Mouse (Mus musculus) erythroid progenitor cell, adult 5-6 weeks (primary cell): ENCODE results near the gene Mindy3. TPM values are rescaled to one million over a fixed set of nuclear protein-coding genes. Genes with fewer than 3 reads are reported as not detected.
"Not testable (repeated sequence)": the region's sequence is repeated elsewhere in the genome, so short reads cannot be mapped to it uniquely, and the experiment has no call there.

Experiments used
- ATAC-seq: replicated peaks from 2 replicates; pipeline ENCODE4 v1.8.0; 2016; ENCODE audit warnings: moderate number of reproducible peaks, mild to moderate bottlenecking, moderate TSS enrichment, inconsistent platforms; ENCODE audit not compliant: poor library complexity, low FRiP score, severe bottlenecking
- total RNA-seq, 2 experiments: library from RNA; stranded (forward) in 1 of 2; stranded (reverse) in 1 of 2; fragments of 150-400 nt in 1 of 2; fragments of 186-747, 209-891 nt in 1 of 2; gene quantifications; 2 replicates each; pipeline versions ENCODE4 v1.2.3 to v1.2.4; 2015 to 2017; ENCODE audit warnings: low replicate concordance in 2 of 2

Gene Mindy3
- total RNA-seq (2015; ENCODE audit: low replicate concordance) (27.4 and 28.1 TPM in 2 replicates), total RNA-seq (2017; ENCODE audit: low replicate concordance) (12.8 and 17.7 TPM in 2 replicates)

DNA sequence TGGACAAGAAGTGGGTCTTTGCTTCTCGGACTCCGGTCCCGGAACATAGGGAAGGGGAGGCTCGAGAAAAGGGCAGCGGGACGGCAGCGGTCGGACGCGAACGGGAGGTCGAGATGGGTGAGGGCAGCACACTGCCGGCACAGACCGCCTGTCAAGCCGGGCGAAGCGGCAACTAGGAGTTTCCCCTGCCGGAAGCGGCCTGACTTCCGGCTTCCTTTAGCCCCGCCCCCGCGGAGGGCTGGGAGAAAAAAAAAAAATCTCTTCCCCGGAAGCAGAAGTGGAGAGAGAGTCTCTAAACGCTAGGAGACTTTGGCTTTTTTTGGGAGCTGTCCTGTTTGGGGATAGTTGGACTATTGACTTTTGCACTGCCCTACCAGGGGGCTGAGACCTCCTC is at the start of gene Mindy3:
Gene Mindy3 (minus strand): TSS at position 209 of the 394 bp plus-strand sequence.
- peak; percentile 96 for ATAC-seq

DNA sequence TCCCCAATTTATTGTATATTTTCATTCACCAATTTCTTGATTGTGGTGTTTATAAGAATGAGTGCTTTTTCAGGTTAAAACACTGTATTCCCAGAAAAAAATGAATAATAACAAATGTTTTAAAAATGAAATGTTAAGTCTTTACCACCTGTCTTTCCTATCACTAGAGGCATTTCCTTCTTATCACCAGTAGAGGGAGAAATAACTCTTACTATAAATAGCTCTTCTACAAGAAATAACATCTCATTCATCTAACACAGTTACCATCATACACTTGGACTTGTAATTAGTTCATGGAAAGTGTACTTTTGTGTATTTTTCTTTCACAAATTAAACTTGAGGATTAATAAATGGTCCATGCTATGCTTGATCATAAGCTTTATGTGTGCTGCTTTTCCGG is 40.5 kb upstream of the Mindy3 start:
- no peak for ATAC-seq

DNA sequence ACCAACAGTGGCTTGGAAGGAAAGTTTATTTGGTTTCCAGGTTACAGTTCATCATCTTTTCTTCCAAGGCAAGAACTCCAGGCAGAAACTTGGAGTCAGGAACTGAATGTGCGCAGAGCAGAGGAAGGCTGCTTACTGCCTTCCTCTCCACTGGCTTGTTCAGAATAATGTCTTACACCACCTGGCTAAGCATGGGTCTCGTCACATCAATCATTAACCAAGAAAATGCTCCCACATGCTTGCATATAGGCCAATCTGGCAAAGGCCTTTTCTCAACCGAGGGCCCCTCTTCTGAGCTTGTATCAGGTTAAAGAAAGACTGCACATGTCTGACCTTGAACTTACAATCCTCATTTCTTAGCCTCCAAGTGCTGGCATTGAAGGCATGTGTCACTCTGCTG is 30.8 kb upstream of the Mindy3 start:
- no peak for ATAC-seq

DNA sequence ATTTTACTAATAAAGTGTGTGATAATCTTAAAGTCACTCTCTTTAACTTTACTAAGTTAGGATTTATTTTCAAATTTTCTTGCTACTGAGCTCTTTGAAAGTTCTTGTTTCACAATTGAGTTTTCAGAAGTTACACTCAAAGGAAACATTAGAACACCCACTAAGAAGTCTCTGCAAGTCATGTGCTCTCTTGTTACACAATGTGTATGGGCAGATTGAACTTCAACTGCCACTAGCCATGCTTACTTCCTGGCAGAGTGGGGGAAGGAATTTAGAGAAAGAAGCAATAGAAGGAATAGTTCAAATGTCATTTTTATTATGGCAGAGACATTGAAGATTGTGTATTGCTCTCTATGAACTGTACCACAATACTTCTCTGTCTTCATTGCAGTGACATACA is 20.9 kb upstream of the Mindy3 start:
- no peak for ATAC-seq

DNA sequence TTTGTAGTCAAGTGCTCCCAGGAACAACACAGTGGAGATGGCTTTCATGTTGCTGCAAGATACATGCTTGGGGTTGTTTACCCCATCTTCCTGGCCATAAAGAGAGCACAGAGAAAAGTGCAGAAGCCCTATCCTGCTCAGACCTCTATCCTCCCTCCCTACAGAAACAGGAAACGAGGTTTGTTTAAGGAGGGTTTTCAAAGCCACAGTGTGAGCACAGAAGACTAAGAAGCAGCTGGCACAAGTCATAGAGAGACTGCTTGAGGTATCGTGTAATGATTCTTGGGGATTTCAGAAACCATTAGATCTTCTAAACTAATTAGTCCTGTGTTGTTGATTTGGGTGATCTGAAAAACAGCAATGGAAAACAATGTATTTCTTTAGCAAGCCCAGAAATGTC is 20.3 kb upstream of the Mindy3 start:
- ATAC-seq, result no peak

DNA sequence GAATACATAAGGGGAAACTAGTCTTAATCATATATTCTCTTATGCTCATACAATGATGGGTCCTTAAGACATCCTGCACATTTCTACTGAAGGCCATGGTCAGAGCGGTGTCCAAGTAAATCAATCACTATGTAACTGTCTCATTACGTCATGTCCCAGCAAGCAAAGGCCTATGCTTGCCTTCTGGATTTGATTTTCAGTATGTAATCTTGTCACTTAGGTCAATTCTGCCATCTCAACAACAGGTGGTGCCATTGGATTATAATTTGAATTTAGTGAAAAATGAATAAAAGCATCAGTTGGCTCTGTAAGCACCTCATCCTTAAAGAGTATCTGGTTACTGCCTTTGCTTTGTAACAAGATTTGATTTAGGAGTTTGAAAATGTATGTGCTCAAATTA is 18.9 kb upstream of the Mindy3 start:
- ATAC-seq, result no peak

DNA sequence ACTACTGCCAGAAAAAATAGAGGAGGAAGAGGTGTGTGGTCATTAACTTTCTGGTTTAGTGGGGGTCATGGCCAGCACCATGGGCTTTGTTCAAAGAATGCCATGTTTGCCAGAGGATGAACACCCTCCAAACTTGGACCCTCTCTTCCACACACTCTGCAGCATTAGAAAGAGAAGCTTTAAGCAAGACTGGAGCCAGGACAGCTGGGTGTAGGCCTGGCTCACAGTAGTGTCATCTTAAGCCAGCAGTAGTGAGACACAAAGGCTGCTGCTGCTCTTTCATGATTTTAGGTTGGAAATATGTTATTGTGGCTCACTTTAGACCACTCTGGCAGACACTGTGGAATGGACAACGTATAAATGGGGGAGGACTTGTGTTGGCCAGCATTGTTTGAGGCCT is 12.8 kb upstream of the Mindy3 start:
- ATAC-seq, result no peak

DNA sequence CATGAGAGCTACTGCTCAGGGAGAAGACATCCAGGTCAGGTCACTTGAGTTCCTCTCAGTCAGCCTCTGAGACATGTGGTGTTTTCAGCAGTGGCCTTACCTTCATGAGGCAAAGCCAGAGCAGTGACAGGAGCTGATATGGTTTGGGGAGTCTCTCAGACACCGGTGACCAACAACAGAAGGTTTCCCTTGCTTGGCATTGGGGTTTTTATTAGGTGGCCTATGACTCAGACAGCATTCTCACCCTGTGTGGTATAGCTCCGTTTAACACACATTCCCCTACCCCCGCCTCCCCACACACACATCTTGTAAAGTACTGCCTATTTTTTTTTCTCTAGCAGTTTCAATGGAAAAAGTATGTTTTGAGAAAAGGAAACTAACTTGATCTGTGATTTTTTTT is 5.1 kb upstream of the Mindy3 start:
- no peak for ATAC-seq

DNA sequence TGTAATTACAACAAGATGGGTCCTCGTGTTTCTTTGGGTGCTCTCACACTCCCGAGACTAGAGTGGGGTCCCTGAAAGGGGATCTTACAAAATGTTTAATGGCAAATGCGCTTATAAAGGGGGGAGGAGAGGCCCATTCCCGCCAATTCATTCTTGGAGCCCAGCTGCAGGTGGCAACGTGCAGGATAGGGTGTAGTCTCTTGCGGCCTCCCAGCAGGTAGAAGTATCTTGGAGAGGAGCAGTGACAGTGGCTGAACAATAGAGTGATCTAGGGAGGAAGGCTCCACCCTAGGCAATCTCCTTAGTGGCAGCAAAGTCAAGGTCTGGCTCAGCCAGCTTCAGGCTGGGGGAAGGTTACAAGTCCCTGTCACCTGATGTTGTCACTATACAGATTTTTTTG is 4.2 kb upstream of the Mindy3 start:
- not testable (repeated sequence) for ATAC-seq

DNA sequence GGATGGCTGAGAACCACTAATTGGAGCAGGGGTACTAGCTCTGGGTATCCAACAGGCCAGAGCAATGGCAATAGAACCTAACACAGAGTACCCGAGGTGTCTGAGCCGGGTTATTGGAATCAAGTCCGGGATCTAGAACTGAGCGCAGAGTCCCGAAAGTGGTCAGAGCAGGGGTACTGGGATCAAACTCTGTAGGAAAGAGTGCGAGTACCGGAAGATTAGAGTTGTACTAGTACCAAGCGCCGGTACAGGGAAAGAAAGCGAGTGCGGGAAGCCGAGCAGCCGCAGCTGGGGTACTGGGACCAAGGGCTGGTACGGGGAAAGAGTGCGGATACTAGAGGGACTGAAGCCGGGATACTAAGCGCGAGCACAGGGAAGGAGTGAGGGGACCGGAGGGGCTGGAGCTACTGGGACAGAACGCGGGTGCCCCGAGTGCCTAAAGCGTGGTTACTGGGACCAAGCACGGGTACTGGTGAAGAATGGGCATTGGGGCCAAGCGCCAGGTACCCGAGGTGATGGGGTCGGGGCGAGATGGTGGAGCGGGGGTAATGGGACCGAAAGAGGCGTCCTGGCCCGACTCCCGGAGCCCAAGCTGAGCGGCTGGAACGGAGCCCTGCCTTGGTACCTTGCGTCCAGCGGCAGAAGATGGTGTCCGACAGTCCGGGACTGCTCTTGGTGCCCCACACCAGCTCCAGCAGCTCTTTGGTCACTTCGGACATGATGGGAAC is 572 bp downstream of the Mindy3 start:
- peak; percentile 72 for ATAC-seq

DNA sequence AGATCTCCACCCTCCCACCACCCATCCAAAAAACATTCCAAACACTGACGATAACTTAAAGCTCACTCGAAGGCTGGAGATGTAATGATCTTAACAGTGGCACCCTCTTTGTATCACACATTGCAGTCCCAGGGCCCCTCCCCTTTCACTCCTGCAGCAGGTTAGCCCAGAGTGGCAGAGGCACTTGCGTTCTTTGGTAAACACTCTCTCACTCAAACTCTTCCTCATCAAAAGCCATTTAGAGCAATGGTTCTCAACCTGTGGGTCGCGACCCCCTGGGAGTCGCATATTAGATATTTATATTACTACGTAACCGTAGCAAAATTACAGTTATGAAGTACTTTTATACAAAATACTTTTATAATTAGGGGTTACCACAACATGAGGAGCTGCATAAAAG is 1.1 kb downstream of the Mindy3 start:
- 0 out of 2 replicates have a peak, but pooled peaks have one; percentile 40 for ATAC-seq

DNA sequence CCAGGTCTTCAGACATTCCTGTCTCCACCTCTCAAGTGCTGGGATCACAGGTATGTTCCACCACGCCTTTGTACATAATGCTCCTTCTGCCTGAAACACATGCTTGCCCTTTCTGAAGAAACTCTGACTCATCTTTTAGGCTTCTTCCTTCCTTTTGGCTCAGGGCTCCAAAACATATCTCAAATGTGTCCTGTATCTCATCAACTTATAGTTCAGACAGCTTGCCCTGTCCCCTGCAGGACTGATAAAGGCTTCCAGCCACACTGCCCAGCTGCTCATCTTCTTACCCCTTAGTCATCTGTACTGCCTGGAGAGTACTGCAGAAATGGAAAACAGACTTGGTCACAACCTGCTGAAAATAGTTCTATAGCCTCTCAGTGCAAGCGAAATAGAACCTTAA is 7.0 kb downstream of the Mindy3 start:
- ATAC-seq, result 0 out of 2 replicates have a peak, but pooled peaks have one; percentile 48

DNA sequence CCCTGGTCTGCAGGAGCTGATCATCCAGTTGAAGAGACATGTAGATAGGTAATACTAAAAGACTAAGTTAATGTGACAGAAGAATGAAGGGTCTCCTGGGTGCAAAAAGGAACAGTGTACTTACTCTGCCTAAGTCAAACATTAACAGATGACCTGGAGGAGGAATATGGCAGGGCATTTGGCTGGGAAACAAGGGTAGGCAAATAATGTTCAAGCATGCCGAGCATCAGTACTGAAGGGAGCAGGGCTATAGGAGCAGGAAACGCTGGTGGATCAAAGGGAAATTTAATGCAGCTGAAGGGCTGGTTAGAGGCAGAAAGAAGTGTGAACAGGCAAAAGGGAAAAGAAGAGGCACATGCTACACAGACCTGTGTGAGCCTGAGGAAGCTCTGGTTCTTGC is 8.1 kb downstream of the Mindy3 start:
- ATAC-seq, result no peak

DNA sequence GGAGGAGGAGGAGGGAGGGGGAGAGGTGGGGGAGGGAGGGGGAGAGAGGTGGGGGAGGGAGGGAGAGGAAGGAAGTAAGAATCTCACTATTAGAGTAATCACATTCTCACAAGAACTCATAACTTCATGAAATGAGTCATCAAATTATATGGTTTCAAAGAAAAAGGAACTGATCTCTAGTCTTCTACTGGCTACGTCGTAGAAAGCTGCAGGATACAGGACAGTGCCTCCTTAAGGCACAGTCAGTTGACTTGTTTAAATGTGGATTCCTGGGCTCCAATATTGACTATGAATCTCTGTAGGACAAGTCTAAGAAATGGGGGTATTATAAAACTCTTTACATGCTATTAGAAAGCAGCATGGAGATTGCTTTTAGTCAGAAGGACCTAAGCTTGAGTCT is 12.5 kb downstream of the Mindy3 start:
- ATAC-seq, result no peak

DNA sequence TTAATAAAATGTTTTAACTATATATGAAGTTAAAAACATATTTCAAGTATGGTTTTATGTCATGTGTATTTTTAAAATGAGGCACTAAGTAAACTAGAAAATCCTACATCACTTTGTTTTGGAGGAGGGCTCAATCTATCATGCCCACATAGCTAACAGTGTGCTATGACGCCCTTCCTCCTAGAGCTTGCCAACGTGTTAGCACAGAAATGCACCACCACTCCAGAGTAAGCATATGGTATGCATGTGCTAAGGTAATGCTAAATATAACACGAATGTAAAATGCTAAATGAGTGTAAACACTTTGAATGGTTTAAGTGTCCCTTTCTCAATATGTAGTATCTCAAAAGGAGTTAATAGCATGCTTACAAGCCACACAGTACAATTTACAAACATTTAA is 16.8 kb downstream of the Mindy3 start:
- ATAC-seq, result no peak

DNA sequence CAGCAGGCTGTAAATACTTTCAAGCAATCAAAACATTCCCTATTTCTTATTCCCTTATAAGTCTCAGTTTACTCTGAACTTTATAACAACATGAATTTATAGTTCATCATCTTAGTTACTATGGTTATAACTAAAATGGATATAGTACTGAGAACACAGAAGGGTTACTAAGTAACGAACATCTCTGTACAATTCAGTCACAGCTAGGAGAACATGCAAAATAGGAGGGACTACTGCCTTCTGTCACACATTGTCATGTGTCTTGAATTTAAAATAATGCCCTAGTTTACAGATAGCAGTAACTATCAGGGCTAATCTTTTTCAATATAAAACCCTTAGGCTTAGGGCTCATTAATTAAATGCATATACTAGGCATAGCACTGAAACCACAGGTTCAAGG is 18.1 kb downstream of the Mindy3 start:
- ATAC-seq, result no peak

DNA sequence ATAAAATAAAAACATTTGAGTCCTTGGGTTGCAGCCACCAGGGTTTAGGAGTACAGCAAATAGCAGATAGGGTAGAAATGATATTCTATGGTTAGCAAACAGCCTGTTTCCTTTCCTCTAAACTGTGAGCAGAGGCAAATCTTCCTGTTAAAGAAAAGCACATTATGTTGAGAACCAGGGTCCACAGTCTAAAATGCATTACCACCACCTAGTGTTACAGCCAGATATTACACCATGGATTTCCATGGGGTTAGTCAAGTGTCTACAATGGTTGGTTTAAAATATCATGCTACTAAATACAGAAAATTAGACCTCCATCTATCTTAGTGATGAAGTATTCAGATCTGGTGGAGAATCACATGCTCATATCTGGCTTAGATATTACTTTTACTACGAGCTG is 30.2 kb downstream of the Mindy3 start:
- peak; percentile 63; the same call in 1 of the 2 replicates for ATAC-seq

DNA sequence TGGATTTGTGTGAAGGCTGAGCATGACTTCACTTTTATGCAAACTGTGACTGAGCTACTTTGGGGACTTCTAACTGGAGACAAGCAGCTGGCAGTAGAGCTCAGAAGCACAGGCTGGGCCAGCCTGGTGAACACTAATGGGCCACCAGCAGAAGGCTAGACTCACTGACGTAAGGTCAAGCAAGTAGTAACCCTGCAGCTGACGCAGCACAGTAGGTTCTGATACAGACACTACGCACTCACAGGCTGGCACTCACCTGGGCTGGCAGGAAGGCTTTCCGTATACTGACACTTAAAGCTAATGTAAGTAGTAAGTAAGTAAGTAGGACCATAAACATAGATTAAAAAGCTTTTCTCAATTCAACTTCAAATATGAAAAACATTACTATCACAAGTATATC is 30.7 kb downstream of the Mindy3 start:
- ATAC-seq, result no peak

DNA sequence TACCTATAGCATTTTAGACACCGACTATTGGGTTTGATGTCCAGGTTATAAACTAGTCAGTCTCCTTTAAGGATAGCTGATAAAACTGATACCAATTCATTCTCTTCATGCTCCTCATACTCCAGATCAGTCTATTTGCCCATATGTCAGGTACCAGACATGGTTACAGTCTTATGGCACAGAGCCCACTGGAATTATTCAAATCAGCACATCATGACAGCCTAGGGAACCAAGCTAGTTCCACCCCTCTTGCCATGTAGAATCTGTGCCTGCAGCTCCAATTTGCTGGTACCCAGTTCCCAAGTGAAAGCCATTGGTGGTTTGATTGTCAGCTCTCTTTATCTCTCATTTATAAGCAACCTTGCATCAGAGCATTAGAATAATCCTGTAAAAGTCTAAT is 34.9 kb downstream of the Mindy3 start:
- ATAC-seq, result no peak

DNA sequence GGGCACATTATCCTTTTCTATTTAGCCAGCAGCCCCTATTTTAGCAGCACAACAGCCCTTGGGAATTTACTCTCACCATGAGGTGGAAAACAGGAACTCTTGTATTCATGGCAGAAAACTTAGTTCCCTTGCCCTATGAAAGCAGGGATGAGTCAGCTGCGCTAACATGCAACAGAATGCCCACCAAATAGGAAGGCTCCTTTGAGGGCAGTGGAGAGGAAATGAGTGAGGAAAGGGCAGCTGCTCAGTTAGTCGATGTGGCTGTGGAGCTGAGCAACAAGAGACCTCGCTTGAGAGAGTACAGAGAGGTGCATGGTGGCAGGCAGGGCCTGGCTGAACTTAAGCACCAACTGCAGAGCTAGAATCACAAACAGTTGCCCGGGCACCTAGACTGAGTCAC is 36.6 kb downstream of the Mindy3 start:
- ATAC-seq, result no peak

DNA sequence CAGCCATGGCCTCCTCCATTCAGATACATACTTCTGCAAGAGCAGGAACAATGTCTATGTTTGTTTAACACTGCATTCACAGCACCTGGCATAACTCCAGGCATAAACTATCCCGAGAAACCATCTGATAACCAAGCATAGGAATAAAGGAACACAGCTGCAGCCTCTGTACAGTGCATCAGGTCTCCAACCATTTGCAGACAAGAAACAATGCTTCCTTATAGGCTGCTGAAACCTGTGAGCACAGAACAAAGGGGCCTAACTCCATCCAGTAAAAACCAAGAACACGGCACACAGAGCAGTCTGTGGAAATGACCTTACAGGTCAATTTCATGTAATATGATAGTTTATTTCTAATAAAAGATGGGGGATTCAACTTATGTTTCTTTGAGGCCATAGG is 39.0 kb downstream of the Mindy3 start:
- no peak for ATAC-seq

DNA sequence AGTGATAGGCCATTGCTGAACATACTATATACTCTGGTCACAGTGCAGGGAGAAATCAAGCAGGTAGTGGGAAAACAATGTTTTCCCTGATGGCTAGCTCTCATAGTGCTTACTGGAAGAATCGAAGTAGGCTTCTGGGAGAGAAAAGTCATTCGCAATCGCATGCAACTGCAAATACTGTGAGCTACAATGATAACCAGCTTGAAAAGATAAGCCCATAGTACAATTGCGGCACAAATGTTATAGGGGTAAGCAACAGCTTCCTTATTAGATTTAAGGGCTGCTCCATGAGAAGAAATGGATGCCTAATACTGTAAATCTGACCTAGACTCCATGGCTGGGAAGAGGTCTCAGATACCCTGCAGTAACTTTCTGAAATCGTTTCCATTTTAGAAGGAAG is 40.7 kb downstream of the Mindy3 start:
- ATAC-seq, result 0 out of 2 replicates have a peak, but pooled peaks have one; percentile 34
